Mouse (Mus musculus) lung, postnatal 0 days (tissue): ENCODE results near the gene Cyp2w1. TPM values are rescaled to one million over a fixed set of nuclear protein-coding genes. Genes with fewer than 3 reads are reported as not detected.
A peak's percentile ranks its signal among the peaks of the same experiment; 100 is the strongest.

Source experiments
- ATAC-seq: fragments of 200-750 bp; cut with Nextera tagmentation; 2 replicates; pipeline ENCODE4 v1.8.0; 2017; ENCODE audit warnings: moderate library complexity
- DNase-seq: peaks from one replicate; pipeline ENCODE4 v3.0.0-alpha.2; 2016; ENCODE audit warnings: low spot score
- H3K27ac ChIP-seq: fragments of 300-500 bp; sonication (generic); 2 replicates; pipeline ENCODE4 v1.5.1; 2014; ENCODE audit warnings: antibody characterized with exemption, mild to moderate bottlenecking, low read length, mixed read lengths
- H3K27me3 ChIP-seq: fragments of 300-500 bp; sonication (generic); replicated peaks from 2 replicates; pipeline ENCODE4 v1.6.1; 2014; ENCODE audit warnings: low read length, mixed read lengths; ENCODE audit not compliant: insufficient read depth
- H3K36me3 ChIP-seq: fragments of 300-500 bp; sonication (generic); 2 replicates; pipeline ENCODE4 v1.6.1; 2014; ENCODE audit warnings: low read length, mixed read lengths; ENCODE audit not compliant: insufficient read depth
- H3K4me1 ChIP-seq: fragments of 300-500 bp; sonication (generic); 2 replicates; pipeline ENCODE4 v1.6.1; 2014; ENCODE audit warnings: antibody characterized with exemption, low read depth, low read length, mixed read lengths; ENCODE audit not compliant: insufficient read depth
- H3K4me2 ChIP-seq: fragments of 300-500 bp; sonication (generic); replicated peaks from 2 replicates; pipeline ENCODE4 v1.6.1; 2014; ENCODE audit warnings: low read depth, mild to moderate bottlenecking, low read length, moderate library complexity, mixed read lengths
- H3K4me3 ChIP-seq: fragments of 300-500 bp; sonication (generic); 2 replicates; pipeline ENCODE4 v1.5.1; 2014; ENCODE audit warnings: low read depth, low read length
- H3K9ac ChIP-seq: fragments of 300-500 bp; sonication (generic); replicated peaks from 2 replicates; pipeline ENCODE4 v1.6.1; 2014; ENCODE audit warnings: low read depth, mild to moderate bottlenecking
- H3K9me3 ChIP-seq: fragments of 300-500 bp; sonication (generic); 2 replicates; pipeline ENCODE4 v1.6.1; 2016; ENCODE audit warnings: low read length, mixed read lengths
- CTCF ChIP-seq: IDR thresholded peaks from 2 replicates; pipeline ENCODE4 v1.5.1; 2016; ENCODE audit warnings: antibody characterized with exemption, mild to moderate bottlenecking
- EP300 ChIP-seq: IDR thresholded peaks from 2 replicates; pipeline ENCODE4 v1.6.1; 2016; ENCODE audit warnings: antibody characterized with exemption, mild to moderate bottlenecking, control low read depth
- WGBS: fragments of 180-500 bp; shearing (Covaris S2); extraction: QIAGEN DNeasy Blood & Tissue Kit; methylation state at CpG from one replicate; pipeline ENCODE4 v1.1.7; 2014; 5-methylcytosine and 5-hydroxymethylcytosine counted together
- polyA plus RNA-seq: library from polyadenylated mRNA; unstranded; fragments of >200 nt; fragmentation: Nextera tagmentation; extraction: Ambion mirVana; gene quantifications from 2 replicates; pipeline ENCODE4 v1.2.1, GENCODE M21; 2015

The Cyp2w1 gene
- polyA plus RNA-seq, 1 experiment from 2014 or later: not detected

GRCm38 (mm10) chr5:139370336-139370735 is 17.9 kb downstream of the Cyp2w1 start:
- Histone ChIP-seq H3K27ac (no peak overlapping the region), H3K36me3 (no peaks in the 10 kb centered on the region), H3K9me3 (no peaks in the 10 kb centered on the region), H3K9ac (no peak overlapping the region), H3K27me3 (no peaks in the 10 kb centered on the region), H3K4me2 (peak overlapping the region; percentile 85; the same call in 1 of the 2 replicates), H3K4me3 (no peak overlapping the region), H3K4me1 (peaks cover 12% of the 10 kb centered on the region)
- ATAC-seq (no peak), DNase-seq (no peak)
- TF ChIP-seq CTCF: no peak
- TF ChIP-seq EP300: no peak
- 78% methylated on average over 6 of the region's 6 CpGs for WGBS

GRCm38 (mm10) chr5:139371118-139371517 is 18.7 kb downstream of the Cyp2w1 start:
- WGBS: 46% methylated on average over 5 of the region's 5 CpGs
- peak overlapping the region; percentile 89 for H3K9ac ChIP-seq
- H3K4me1 ChIP-seq: peaks cover 12% of the 10 kb centered on the region
- H3K27ac ChIP-seq: no peak overlapping the region
- H3K9me3 ChIP-seq: no peaks in the 10 kb centered on the region
- no peaks in the 10 kb centered on the region for H3K36me3 ChIP-seq
- DNase-seq: no peak
- no peak for TF ChIP-seq EP300
- no peak for TF ChIP-seq CTCF
- peak overlapping the region; percentile 85 for H3K4me2 ChIP-seq
- H3K4me3 ChIP-seq: peak overlapping the region; percentile 60
- H3K27me3 ChIP-seq: no peaks in the 10 kb centered on the region
- no peak for ATAC-seq

- Histone ChIP-seq H3K4me1 (peaks cover 15% of the 10 kb centered on the region), H3K36me3 (no peaks in the 10 kb centered on the region), H3K27ac (peak overlapping the region; percentile 90), H3K9ac (peak overlapping the region; percentile 89), H3K4me2 (peak overlapping the region; percentile 85), H3K4me3 (peak overlapping the region; percentile 60), H3K27me3 (no peaks in the 10 kb centered on the region), H3K9me3 (no peaks in the 10 kb centered on the region)
- under 1% methylated on average over 34 of the region's 39 CpGs for WGBS
- ATAC-seq (peak; percentile 97), DNase-seq (peak; percentile 97)
- peak; percentile 43 for TF ChIP-seq CTCF
- no peak for TF ChIP-seq EP300
These were observed 19.4 kb downstream of the Cyp2w1 start for GRCm38 (mm10) chr5:139371631-139372401.

- WGBS: 75% methylated on average over 3 of the region's 3 CpGs
- Histone ChIP-seq H3K9me3 (no peaks in the 10 kb centered on the region), H3K27ac (0 out of 2 replicates have a peak overlapping the region, but pooled peaks have one; percentile 90), H3K4me3 (no peak overlapping the region), H3K27me3 (no peaks in the 10 kb centered on the region), H3K4me1 (peaks cover 28% of the 10 kb centered on the region), H3K9ac (no peak overlapping the region), H3K4me2 (no peak overlapping the region), H3K36me3 (no peaks in the 10 kb centered on the region)
- no peak for ATAC-seq
- DNase-seq: no peak
- TF ChIP-seq CTCF: no peak
- no peak for TF ChIP-seq EP300
These were observed 20.7 kb downstream of the Cyp2w1 start for GRCm38 (mm10) chr5:139373126-139373525.

GRCm38 (mm10) chr5:139373889-139374444 is 21.6 kb downstream of the Cyp2w1 start:
- no peaks in the 10 kb centered on the region for H3K36me3 ChIP-seq
- no peak for ATAC-seq
- H3K27ac ChIP-seq: no peak overlapping the region
- H3K4me2 ChIP-seq: no peak overlapping the region
- WGBS: 63% methylated on average over 6 of the region's 6 CpGs
- peaks cover 36% of the 10 kb centered on the region for H3K4me1 ChIP-seq
- no peaks in the 10 kb centered on the region for H3K9me3 ChIP-seq
- H3K9ac ChIP-seq: no peak overlapping the region
- no peak for DNase-seq
- H3K27me3 ChIP-seq: no peaks in the 10 kb centered on the region
- no peak for TF ChIP-seq EP300
- no peak overlapping the region for H3K4me3 ChIP-seq

- H3K9ac ChIP-seq: no peak overlapping the region
- no peak overlapping the region for H3K4me3 ChIP-seq
- no peaks in the 10 kb centered on the region for H3K27me3 ChIP-seq
- H3K9me3 ChIP-seq: no peaks in the 10 kb centered on the region
- peaks cover 45% of the 10 kb centered on the region for H3K4me1 ChIP-seq
- no peak for DNase-seq
- no peak overlapping the region for H3K4me2 ChIP-seq
- ATAC-seq: no peak
- TF ChIP-seq CTCF: no peak
- no peak for TF ChIP-seq EP300
- H3K36me3 ChIP-seq: no peaks in the 10 kb centered on the region
- no peak overlapping the region for H3K27ac ChIP-seq
- 91% methylated on average over 2 of the region's 2 CpGs for WGBS
These were observed 22.4 kb downstream of the Cyp2w1 start for GRCm38 (mm10) chr5:139374841-139375240.
